Mouse (Mus musculus): Measurements from ENCODE around the gene Necap2. TPM values are rescaled to one million over a fixed set of nuclear protein-coding genes. Genes with fewer than 3 reads are reported as not detected.

Necap2 gene
- 10 to 100 TPM; 33.7 to 35.8 TPM for total RNA-seq (2021)

DNA sequence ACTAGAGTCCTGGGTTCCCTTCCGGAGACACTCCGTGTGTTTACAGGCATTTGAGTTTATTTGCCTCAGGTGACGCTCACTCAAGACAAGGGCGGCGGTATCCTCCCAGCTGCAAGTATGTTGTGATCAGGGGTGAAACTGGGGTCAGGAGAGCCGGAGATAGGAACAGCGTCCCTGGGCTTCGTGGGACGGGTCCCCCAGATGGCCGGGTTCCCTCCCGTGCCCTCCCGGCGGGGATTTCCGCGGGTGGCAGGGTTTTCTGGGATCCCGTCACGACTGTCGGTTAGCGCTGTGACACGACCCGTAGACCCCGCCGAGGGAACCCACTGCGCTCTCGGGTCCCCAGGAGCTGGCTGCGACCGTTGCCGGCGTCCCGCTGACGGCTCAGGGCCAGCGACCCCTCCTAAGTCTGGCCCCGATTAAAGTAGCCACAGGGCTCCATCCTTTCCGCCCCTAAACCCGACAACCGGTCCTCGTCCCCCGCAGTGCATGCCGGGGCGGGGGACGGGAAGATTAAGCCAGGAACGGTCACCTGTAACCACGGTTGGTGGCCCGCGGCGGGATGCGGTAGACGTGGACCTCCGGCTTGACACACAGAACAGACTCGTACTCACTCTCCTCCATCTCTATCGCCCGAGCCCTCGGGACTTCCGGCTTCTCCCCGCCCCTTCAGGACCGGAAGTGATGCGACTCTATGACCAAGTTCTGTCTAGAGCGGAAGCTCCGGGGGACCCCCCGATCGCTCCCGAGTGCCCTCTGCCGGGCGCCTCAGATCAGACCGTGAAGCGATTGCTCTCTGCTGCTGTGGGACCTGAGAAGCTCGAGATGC lies at the start of gene Necap2:
Necap2 (minus strand) TSS at position 677 of the 829 bp plus-strand sequence.
- peak; percentile 97 for DNase-seq

DNA sequence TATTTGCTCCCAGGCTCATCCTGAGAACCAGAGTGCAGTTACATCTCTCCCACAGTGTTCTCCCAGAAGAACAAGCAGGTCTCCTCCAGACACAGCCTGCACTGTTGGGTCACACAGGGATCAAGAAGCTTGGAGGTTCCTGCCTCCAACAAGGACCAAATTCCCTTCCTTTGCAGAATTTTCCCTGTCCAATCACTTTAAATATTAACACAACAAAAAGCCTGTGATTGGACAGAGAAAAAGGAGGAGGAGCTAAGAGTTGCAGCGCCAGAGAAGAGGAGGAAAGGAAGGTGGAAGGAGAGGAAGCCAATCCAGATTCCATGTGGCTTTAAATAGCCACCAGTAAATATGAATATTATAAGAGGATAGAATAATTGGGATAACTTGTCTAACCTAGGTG lies 44.9 kb upstream of the Necap2 start:
- DNase-seq, result no peak

DNA sequence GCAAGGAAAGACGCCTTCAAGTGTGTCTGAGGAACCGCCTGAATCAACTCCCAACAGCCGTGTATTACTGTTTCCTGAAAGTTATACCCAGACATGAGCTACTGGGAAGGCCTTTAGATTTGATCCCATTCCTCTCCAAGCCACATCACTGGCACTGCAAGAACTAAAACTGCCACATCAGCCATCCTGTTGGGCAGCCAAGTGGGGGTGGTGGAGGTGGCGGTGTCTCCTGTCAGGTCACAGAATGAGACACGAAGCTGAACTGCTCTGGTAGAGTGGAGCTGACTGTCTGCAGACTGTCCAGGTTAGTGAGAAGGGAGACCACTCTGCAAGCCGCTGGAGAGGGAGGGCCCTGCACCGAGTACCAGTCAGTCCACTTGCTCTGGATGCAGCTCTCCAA lies 44.5 kb upstream of the Necap2 start:
- DNase-seq, result no peak

DNA sequence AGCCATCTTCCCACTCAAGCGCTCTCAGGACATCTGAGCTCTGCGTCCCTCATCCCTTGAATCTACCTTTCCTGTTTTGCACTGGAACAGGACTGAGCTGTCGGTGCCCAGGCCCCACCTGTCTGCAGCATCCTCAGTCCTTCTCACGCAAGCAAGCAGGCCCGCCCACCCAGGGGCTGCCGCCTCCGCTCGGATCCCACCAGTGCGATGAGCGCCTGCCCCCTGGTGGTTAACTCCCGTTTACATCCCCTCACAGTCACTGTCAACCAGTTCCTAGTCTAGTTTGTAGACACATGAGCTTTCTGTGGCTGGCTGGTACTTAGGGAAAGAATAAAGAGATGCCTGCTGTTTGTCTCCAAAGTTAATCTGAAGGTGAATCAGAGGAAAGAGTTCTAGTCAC lies 42.5 kb upstream of the Necap2 start:
- DNase-seq, result peak; percentile 73

DNA sequence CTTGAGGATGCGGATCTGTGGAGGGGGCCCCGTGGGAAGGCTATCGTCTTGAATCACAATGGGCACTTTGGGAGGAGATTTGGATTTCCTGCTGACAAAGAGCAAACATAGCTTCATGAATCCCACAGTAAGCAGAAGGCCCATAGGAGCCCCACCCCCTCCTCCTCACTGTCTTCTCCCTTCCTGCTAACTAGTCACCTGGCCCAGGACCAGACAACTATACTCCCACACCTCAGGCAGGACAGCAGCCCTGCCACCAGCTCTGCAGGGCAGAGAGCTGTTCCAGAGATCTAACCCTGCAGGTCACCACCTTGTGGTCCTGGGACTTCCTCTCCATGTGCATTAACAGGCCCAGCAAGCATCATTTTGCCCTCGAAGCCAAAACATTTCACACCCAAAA lies 40.5 kb upstream of the Necap2 start:
- no peak for DNase-seq

DNA sequence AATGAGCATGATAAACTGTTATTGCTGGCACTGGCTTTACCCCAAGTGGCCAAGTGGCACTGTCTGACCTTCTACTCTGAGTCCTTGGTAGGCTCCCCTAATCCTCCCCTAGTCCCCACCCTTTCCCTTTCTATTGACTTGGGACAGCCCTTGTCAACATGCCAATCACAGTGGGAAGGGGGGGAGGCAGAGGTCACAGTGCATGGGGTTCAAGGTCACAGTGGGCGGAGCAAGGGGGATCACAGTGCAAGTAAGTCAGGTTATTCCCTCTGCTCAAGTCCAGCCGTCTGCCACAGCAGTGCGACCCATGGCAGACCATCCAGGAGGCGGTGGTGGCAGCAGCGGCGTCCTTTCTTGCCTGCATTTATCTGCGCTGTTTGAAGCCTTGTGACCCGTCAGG lies 37.2 kb upstream of the Necap2 start:
- DNase-seq, result no peak

DNA sequence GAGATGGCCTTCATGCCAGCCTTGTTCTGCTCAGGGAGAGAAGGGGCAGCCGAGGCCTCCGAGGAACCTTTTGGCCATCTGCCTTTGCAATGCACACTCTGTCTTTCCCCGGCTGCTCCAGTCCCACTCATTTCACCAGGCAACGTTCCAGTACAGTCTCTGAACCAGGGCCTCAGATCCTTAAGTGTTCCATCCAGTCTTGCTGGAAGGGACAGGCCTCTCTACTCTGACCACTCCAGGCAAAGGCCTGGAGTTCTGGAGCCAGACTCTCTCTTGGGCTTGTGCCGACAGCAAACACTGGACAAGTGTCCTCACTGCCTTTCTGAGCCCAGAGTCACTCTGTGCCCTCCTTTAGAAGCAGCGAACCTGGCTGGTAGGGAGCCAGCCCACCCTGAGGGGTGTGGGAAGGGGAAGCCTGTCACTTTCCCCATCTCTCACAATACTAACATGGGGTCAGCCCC lies 36.4 kb upstream of the Necap2 start:
- DNase-seq, result peak; percentile 40

DNA sequence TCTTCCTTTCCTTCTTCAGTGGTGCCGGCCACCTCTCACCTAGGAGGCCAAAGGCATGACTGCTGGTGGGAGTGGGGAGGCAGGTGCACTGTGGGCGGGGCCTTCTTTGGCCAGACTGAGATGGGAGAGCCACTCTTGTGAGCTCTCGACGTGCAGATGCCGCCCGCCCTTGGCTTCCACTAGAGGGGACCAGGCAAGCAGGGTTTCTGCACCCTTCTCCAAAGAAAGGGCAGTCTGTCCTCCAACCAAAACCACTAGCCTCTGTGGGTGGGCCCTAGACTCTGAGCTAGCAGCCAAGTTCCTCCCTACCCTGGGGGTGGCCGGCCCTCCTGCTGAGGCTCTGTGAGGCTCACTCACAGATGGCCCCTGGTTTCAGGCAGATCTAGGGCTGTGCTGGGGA lies 35.7 kb upstream of the Necap2 start:
- no peak for DNase-seq

DNA sequence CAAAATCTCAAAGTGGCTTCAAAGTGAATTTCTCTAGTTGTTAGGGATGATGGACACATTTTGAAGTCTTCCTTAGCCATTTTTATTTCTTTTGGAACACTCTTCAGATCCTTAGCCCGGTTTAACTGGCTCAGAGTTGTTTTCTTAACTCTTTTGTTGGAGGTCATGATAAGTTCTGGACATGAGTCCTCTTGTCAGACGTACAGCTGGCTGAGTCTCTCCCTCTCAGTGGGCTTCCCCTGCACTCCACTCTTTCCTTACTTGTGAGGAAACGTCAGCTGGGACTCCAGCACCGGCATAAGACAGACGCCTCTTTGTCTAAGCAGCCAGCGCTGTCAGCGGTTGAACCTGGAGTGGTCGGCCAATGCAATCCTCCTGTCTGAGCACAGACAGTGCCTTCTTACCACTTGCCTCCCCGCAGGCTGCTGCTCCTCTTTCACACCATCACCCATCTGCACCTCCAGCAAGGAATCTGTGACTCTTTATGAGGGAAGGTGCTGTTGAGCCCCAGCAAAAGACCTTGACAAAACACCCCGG lies 30.1 kb upstream of the Necap2 start:
- DNase-seq, result peak; percentile 40

DNA sequence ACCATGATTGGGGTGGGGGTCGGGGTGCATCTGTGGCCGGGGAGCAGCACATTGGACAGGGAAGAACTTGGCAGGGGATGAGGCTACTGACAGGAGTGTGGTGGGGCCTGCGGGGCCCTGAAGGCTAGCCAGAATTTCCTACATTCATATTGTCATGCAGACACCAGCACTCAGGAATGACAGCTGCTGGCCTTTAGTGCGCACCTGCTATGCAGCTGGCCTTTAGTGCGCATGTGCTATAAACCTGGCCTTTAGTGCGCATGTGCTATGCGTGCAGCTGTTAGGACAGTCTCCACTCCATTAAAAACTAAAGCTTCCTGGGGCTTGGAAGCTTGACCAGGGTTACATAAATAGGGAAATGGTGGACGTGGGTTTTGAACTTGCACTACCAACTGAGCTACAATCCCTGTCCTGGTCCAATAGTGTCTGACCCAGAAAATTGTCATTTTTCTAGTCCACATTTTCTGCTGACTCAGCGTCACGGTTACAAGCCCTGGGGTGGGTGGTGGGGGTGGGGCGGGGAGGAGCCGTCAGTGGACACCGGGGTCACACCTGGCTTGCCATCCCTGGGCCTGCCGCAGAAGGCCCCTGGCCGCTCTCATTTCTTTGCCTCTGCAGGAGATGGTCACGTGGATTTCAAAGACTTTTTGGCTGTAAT lies 28.5 kb upstream of the Necap2 start:
- DNase-seq, result no peak

DNA sequence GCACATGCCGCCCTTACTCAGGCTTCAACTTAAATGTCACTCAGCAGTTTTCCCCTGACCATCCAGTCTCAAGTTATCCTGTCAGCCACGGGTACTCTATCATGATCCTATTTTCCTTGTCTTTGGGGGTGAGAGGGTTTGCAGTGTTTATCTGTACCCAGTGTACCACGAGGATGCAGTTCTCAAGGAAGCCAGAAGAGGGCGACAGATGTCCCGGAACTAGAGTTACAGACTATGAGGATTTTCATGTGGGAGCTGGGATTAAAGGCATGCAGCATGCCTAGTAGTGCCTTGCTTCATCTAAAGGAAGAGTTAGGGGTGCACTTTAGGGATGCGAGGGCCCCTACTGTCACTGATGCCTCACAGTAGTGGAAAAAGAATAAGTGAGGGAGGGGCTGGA lies 23.7 kb upstream of the Necap2 start:
- peak; percentile 44 for DNase-seq

DNA sequence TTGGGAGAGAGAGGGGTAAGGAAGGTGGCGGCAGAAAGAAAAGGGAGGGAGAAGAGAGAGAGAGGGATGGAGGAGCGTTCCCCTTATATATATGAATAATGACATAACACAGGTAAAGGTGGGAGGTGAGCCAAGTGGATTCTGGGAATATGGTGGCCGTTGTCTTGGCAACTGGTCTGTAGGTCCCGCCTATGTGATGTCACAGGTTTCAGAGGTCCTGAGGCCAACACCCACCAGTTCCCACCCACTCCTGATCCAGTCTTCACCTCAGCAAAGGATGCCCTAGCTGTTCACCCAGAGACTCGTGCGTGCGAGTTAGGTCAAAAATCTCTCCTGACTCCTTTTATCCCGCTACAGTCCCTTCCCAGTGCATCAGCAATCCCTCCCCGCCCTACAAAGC lies 23.1 kb upstream of the Necap2 start:
- DNase-seq, result no peak

DNA sequence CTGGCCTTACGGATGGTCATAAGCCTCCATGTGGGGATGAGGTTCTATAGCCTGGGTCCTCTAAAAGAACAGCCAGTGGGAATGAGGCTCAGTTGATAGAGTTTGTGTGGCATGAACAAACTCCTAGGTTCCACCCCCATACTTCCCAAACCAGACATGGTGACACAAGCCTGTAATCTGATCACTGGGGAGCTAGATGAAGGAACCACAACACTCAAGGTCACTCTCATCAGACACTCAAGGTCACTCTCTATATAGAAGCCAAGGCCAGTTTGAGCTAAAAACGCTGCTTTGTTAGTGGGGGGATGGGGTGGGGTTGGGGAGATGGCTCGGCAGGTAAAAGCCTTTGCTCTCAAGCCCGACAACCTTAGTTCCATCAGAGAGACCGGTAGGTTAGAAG lies 21.8 kb upstream of the Necap2 start:
- no peak for DNase-seq

DNA sequence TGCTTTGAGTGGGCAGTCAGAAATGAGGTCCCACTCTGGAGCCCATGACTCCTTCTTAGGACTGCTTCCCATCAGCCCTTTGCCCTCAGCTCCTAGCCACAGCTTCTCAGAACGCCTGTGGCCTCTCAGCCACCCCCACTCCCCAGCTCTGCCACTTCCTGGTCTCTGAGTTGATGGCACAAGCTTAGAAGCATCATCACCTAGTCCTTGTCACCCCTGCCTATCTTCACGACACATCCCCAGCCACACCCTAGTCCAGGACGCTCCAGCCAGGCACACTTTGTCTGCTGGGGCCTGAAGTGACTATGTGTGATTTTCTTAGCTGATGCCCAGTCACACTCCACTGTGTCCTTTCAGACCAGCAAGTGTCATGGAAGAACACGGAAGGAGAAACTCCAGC lies 20.8 kb upstream of the Necap2 start:
- DNase-seq, result no peak

DNA sequence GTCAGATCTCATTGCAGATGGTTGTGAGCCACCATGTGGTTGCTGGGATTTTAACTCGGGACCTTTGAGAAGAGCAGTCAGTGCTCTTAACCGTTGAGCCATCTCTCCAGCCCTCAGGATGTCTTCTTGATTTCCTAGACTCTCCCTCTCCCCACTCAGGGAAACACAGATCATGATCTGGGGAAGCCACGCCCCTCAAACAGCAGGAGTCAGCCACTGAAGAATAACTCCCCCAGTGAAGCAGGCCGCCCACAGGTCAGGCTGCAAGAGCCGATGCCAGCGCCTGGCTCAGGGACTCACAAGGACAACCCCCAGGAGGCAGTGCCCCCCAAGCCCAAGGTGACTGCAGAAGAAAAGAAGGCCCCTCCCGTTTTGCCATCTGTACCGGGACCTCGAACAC lies 18.6 kb upstream of the Necap2 start:
- DNase-seq, result no peak

DNA sequence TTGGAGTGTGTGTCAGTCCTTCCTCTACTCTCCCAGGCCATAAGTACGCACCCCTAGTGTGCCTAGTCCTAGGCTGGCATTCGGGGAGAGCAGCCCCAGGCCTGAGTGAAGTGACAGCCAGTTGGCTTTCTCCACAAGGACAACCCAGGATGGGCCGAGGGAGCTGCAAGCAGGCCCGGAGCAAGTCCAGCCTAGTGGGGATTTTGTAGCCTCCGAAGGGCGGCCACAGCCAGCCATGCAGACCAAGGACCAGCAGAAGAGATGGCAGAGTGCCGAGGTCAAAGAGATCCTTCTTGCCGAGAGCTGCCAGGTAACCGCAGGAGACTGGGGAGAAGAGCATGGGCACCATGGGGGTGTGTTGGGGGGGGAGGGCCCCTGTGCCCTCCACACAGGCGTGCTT lies 16.9 kb upstream of the Necap2 start:
- DNase-seq, result no peak

DNA sequence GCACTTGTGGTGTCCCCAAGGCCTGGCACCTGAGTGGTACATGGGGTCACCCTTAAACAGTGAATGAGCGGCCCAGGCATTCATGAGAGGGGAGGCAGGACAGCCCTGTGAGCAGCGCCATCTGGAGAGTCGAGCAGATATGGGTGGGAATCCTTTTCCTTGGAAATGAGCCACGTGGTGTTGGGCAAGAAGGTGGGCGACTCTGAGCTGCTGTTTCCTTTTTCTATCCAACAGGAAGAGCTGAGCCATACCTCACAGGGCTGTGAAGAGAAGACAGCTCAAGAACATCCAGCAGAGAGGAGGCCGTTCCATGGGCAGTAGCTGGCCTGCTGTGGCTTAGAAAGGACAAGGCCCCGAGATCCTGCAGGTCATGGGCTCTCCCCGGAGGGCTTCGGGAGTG lies 10.6 kb upstream of the Necap2 start:
- no peak for DNase-seq

DNA sequence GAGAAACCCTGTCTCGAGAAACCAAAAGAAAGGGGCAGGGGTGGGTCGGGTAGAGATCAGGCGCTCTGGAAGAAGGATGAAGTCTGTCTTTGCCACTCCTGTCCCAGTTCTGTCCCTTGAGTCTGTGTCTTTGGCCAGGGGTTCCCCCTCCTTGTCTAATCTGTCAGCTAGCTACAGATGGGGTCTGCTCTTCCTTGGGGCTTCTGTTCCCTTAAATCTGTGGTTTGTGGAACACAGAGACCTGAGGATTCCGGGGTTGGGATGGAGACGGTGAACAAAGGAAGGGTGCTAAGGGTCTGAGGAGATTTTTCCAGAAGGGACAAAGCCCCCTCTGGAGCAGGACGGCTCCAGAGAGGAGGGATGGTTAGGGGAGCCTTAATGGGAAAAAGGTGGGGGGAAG lies 9.9 kb upstream of the Necap2 start, which contains the start of gene Spata21:
Spata21 (plus strand) TSS at position 301 of the 400 bp plus-strand sequence.
- no peak for DNase-seq

DNA sequence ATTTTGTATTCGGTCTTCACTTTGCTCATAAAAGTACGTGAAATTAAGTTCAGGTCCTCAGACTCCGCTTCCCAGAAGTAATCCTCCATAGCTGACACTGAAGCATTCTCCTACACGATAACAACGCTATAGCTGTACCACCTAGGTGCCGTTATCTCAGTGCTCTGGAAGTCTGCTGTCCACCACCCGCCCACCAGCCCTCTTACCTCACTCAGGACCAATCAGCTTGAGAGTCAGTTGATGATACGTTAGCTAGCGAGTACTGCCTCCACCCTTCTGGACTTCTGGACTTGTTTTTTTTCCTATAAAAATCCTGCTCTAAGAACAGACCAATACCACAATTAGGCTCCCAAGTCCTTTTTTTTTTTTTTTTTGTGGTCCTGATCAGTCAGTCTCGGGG lies 8.7 kb upstream of the Necap2 start:
- no peak for DNase-seq

DNA sequence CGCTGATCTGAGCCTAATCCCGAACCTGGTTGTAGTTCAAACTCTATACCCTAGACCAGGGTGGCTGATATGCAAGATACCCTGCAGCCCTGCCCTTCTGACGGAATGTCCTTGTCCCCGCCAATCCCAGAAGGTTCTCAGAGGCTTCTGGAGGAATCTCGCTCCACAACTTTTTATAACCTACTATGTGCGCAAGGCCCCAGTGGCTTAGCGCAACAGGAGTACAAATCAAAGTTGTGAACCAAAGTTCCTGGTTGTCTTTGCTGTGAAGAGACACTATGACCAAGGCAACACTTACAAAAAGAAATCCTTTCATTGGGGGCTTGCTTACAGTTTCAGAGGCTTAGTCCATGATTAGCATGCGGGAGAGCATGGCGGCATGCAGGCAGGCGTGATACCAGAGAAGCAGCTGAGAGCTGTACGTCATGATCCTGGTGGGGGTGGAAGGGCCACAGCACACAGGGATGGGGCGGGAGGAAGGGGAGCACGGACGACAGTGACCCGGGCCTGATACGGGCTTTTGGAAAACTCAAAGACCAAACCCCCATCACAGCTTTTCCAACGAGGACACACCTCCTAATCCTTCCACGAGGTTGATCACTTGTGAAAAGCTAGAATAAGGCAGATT lies 467 bp upstream of the Necap2 start:
- no peak for DNase-seq

DNA sequence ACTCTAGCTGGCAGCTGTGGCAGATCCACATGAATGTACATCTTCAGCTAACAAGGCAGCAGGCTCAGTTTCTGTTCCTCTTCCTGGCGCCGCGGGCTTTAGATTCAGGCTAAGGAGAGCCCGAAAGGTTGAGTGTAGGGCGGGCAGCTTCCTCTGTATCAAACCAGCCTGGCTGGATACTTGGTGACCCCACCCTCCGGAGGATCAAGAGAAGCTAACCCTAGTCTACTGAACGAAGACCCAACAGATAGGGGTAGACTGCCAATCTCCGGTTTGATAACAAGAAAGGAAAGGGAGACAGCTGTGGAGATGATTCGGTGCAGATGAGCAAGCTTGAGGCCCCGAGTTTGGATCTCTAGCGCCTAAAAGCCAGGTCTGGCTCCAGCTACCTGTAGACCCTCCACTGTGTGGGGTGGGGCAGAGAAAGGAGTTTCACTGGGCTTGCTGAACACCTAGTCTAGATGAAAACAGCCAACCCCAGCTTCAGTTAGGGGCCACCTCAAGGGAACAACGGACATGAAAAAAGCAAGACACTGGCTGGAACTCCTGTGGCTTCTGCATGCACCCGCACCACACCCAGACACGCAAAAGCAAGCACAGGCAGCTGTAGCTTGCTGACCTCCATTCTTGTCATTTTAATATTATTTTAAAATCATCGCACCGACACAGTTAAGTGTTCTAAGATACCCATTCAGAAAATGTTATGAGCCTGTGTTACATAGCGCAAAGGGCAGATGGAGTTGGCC lies 1.2 kb downstream of the Necap2 start:
- DNase-seq, result no peak

DNA sequence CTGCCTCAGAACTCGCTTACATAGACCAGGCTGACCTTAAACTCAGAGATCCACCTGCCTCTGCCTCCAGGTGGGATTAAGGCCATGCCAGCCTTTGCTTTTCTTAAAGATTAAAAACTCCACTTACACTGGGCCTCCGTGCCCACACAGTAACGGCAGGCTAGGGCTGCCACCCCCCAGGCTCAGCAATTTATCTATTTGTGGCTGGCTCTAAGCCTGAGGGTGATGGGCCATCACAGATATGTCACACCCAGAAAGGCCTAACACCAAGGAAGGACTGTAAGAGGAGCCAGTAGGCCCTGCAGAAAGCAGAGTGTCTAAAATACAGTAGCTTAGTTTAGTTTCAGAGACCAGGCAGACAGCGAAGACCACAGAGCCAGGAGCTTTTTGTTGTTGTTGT lies 4.0 kb downstream of the Necap2 start:
- DNase-seq, result no peak

DNA sequence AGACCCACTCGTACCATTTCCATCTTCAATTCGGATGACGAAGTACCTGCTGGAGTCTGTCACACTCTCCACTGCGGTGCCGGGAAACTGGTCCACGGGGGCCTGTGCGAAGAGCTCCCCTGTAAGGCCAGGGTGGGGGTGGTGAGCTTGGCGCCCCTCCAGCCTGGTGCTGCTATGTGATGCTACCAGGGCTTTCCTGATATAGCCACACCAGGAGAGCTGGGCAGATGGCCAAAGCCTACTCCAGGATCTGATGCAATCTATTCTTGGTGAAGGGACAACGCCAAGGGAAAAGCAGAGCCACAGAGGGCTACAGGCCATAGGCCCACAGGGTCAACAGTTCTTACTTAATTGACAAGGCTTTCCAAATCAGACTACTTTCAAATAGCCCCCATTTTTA lies 4.5 kb downstream of the Necap2 start:
- DNase-seq, result peak; percentile 79
